Mouse (Mus musculus) embryonic facial prominence, embryonic 10.5 days (tissue): Measurements from ENCODE around the gene Ipcef1. TPM values are rescaled to one million over a fixed set of nuclear protein-coding genes. Genes with fewer than 3 reads are reported as not detected.
A peak's percentile ranks its signal among the peaks of the same experiment; 100 is the strongest.
"Not testable (repeated sequence)": the region's sequence is repeated elsewhere in the genome, so short reads cannot be mapped to it uniquely, and the experiment has no call there.

Source experiments
- DNase-seq: peaks from one replicate; pipeline ENCODE4 v3.0.0-alpha.2; 2017; ENCODE audit warnings: low spot score
- H3K27ac ChIP-seq: fragments of 300-500 bp; sonication (generic); replicated peaks from 2 replicates; pipeline ENCODE4 v1.5.1; 2016; ENCODE audit warnings: mild to moderate bottlenecking
- H3K27me3 ChIP-seq: fragments of 300-500 bp; sonication (generic); replicated peaks from 2 replicates; pipeline ENCODE4 v1.6.1; 2016; ENCODE audit warnings: low read depth, mild to moderate bottlenecking; ENCODE audit not compliant: poor library complexity, severe bottlenecking
- H3K36me3 ChIP-seq: fragments of 300-500 bp; sonication (generic); replicated peaks from 2 replicates; pipeline ENCODE4 v1.6.1; 2016; ENCODE audit warnings: mild to moderate bottlenecking, moderate library complexity
- H3K4me1 ChIP-seq: fragments of 300-500 bp; sonication (generic); 2 replicates; pipeline ENCODE4 v1.6.1; 2016
- H3K4me3 ChIP-seq: fragments of 300-500 bp; sonication (generic); 2 replicates; pipeline ENCODE4 v1.5.1; 2016; ENCODE audit warnings: mild to moderate bottlenecking, moderate library complexity
- H3K9me3 ChIP-seq: fragments of 300-500 bp; sonication (generic); 2 replicates; pipeline ENCODE4 v1.6.1; 2016; ENCODE audit warnings: mild to moderate bottlenecking
- WGBS: fragments of 180-500 bp; shearing (Covaris S2); methylation state at CpG from one replicate; pipeline ENCODE4 v1.1.7; 2016; 5-methylcytosine and 5-hydroxymethylcytosine counted together
- polyA plus RNA-seq: library from polyadenylated mRNA; unstranded; fragments of >200 nt; fragmentation: Nextera tagmentation; extraction: Ambion mirVana; gene quantifications from 2 replicates; pipeline ENCODE4 v1.2.1, GENCODE M21; 2016

Gene Ipcef1
- polyA plus RNA-seq, 1 experiment from 2014 or later = 0.10 TPM

DNA sequence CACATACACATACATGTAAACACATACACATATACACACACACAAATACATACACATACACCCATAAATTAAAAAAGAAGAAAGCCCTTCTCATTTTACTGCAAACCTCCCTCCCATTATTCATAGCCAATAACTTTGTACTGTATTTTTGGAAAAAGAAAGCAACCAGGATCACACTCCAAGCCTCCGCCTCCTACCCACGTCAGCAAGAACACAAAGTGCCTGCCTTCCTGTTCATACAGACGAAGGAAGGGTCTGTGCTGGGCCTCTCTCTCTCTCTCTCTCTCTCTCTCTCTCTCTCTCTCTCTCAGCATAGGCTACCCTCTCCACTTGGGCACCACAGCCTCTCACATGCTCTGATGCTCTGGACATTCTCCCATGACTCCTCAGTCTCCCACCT, 156.5 kb downstream of the Ipcef1 start:
- no peak overlapping the region for H3K4me3 ChIP-seq
- H3K27me3 ChIP-seq = no peaks in the 10 kb centered on the region
- 76% methylated on average over 3 of the region's 3 CpGs for WGBS
- no peak for DNase-seq
- no peaks in the 10 kb centered on the region for H3K36me3 ChIP-seq
- H3K27ac ChIP-seq = no peak overlapping the region
- no peaks in the 10 kb centered on the region for H3K9me3 ChIP-seq
- H3K4me1 ChIP-seq = no peaks in the 10 kb centered on the region

DNA sequence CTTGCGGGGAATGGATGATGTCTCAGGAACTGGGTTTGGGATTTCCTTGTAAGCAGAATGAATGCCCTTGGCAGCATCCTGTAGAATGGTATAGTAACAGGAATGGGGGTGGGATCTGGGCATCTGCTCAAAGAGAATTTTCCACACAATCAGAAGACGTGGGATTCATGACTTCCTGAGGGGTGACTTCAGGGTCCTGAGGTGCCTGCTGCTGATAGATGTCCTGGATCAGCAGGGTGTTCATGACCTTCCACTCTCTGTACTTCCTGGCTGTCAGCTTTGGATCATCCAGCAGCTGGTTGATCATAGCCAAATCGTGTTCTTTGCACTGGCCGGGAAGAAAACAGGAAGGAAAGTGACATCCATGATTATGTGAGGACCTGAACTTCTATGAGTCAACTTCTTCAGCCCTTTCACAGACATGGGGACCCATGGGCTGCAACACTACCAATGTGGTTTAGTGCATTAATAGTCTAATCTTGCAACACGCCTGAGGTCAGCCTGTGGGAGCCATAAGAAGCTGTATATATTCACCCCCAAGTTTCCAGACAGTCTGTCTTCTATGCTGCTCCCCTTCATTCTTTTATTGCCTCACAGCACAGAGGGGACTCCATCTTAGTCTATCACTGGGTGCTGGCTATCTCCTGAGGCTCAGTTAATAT, 161.8 kb downstream of the Ipcef1 start:
- 88% methylated on average over 5 of the region's 5 CpGs for WGBS
- no peak overlapping the region for H3K4me3 ChIP-seq
- no peak overlapping the region for H3K27ac ChIP-seq
- DNase-seq = no peak
- no peaks in the 10 kb centered on the region for H3K4me1 ChIP-seq
- no peaks in the 10 kb centered on the region for H3K9me3 ChIP-seq
- H3K27me3 ChIP-seq = no peaks in the 10 kb centered on the region
- no peaks in the 10 kb centered on the region for H3K36me3 ChIP-seq

DNA sequence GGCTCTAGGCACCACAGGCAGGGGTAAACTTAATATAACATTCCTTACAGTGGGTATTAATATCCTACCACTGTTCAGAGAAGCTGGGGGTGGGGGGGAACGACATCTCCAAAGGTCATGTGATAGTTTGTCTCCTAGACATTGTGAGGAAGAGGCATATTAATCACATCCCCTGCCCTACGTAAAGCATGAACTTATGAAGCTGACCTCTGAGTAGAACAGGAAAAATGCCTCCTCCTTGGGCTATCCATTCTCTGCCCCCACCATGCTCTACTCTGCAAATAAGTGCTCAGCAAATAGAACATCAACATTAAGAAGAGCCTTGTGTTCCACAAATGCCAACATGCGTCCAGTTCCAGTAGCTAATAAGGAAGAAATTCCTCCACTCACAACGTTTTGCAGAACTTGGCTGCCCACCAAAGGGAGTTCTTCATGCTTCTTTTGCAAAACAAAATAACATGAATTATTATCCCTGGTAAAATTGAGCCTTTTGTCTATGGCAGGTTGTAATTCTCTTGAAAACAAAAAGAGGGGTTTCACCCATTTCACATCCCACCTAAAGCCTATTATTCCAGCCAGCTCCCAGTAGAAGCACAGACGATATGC, 162.5 kb downstream of the Ipcef1 start:
- WGBS = 80% methylated on average over 5 of the region's 5 CpGs
- Histone ChIP-seq H3K36me3 (no peaks in the 10 kb centered on the region), H3K4me3 (no peak overlapping the region), H3K4me1 (no peaks in the 10 kb centered on the region), H3K27me3 (no peaks in the 10 kb centered on the region), H3K27ac (no peak overlapping the region), H3K9me3 (no peaks in the 10 kb centered on the region)
- no peak for DNase-seq

DNA sequence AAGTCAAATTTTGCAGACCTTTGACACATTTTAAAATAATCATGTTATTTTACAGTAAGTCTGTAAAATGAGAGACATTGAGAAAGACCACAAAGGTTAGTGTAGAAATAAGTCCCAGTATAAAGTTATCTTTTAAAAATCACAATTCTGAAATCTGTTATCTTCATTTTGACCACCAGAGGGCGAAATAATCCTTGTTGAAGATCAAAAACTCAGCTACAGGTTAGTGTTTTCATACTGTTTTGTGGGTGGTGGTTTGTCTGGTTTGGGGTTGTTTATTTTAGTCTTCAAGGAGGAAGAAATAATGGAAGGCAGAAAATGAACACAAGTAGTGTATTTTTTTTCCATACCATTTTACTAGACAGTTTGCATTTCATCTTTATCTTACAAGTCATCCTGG, 166.8 kb downstream of the Ipcef1 start:
- no peaks in the 10 kb centered on the region for H3K36me3 ChIP-seq
- 0% methylated on average over 1 of the region's 1 CpGs for WGBS
- H3K27me3 ChIP-seq = no peaks in the 10 kb centered on the region
- H3K9me3 ChIP-seq = no peaks in the 10 kb centered on the region
- H3K4me1 ChIP-seq = no peaks in the 10 kb centered on the region
- no peak overlapping the region for H3K4me3 ChIP-seq
- H3K27ac ChIP-seq = no peak overlapping the region
- DNase-seq = no peak

DNA sequence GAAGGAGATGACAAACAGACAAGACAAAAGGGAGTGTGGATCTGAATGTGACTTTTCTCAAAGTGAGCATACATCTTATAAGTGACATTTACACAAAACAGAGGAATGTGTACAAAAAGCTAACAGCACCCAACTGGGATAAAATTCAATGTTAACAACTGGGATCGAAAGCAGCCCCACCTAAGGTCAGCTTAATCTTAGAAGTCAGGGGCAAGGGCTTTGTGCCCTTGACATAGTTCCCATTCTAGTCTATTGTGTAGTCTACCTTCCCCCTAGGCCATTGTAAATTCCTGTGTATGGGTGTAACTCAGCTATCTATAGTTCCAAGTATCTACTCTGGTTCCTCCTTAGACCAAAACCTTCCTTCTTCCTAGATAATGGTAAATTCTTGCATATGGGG, 170.2 kb downstream of the Ipcef1 start:
- not testable (repeated sequence) for H3K4me3 ChIP-seq, H3K27me3 ChIP-seq, H3K27ac ChIP-seq, H3K9me3 ChIP-seq, H3K4me1 ChIP-seq, DNase-seq, H3K36me3 ChIP-seq
- WGBS = 81% methylated on average over 1 of the region's 1 CpGs

DNA sequence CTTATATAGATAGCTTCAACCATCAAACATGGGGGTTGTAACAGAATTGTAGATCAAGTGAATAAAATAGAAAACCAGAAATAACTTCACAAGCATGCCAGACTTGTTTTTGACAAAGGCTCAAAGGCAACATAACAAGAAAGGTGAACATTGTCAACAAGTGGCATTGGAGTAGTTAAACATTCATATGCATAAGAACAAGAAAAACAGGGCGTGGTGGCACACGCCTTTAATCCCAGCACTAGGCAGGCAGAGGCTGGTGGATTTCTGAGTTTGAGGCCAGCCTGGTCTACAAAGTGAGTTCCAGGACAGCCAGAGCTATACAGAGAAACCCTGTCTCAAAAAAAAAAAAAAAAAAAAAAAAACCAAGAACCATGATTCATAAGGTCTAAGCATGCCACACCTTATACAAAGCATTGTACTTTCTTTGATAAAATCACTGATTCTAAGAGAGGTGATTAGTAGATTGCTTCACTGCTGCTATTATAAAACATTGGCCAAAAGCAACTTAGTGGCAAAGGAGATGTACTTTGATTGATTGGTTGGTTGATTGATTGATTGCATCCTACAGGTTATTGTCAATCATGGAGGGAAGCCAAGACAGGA, 173.9 kb downstream of the Ipcef1 start:
- Histone ChIP-seq H3K9me3 (no peaks in the 10 kb centered on the region), H3K4me1 (no peaks in the 10 kb centered on the region), H3K4me3 (no peak overlapping the region), H3K36me3 (no peaks in the 10 kb centered on the region), H3K27ac (no peak overlapping the region), H3K27me3 (no peaks in the 10 kb centered on the region)
- WGBS = 90% methylated on average over 2 of the region's 2 CpGs
- no peak for DNase-seq

DNA sequence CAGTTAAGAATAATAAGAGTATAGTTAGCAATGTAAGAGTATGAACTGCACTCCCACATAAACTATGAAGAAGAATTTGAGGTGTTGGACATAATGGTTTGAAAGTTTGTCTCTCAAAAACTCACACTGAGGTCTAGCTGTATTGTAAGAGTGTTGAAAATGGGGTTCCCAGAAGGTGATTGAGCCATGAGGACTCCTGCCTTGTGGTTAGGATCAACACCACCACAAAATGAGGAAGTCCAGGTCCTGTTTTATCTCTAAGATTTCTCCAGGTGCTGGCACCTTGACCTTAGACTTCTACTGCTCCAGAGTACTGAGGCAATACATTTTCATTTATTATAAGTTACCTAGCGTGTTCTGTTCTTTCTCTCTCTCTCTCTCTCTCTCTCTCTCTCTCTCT, 178.4 kb downstream of the Ipcef1 start:
- no peak overlapping the region for H3K27ac ChIP-seq
- no peak for DNase-seq
- H3K4me3 ChIP-seq = no peak overlapping the region
- H3K27me3 ChIP-seq = no peaks in the 10 kb centered on the region
- peaks cover 4% of the 10 kb centered on the region; the same call in 1 of the 2 replicates for H3K9me3 ChIP-seq
- H3K4me1 ChIP-seq = no peaks in the 10 kb centered on the region
- no peaks in the 10 kb centered on the region for H3K36me3 ChIP-seq
- 76% methylated on average over 1 of the region's 1 CpGs for WGBS

DNA sequence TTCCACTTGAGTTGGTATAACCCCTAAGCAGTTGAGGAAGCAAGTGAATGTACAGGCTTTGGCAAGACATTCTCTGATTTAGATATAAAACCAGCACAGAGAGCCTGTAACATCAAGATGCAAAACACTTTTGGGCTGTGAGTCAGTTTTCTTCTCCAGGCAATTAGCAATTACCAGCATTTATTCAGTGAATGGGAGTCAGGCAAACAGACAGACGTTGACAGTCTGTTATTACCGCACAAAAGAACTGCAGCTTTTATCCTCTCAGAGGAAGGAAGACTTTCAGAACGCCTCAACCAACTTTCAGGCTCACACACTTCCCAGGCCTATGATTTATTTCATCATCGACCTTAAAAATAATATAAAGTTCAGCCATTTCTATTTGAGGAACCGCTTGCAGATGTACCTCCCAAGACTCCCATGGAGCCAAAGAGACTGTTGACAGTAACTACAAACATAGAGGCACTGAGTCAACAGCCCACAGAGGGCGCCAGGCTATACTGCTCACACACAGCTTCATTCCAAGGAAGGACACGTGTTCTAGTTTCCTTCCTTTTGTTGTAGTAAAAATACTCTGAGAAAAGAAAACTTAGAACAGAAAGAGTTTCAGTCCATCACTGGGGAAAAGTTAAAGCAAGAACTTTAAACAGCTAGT, 180.7 kb downstream of the Ipcef1 start:
- Histone ChIP-seq H3K36me3 (no peaks in the 10 kb centered on the region), H3K27ac (no peak overlapping the region), H3K27me3 (no peaks in the 10 kb centered on the region), H3K4me3 (no peak overlapping the region), H3K9me3 (peaks cover 9% of the 10 kb centered on the region; the same call in 1 of the 2 replicates), H3K4me1 (no peaks in the 10 kb centered on the region)
- no peak for DNase-seq
- WGBS = 81% methylated on average over 7 of the region's 7 CpGs

DNA sequence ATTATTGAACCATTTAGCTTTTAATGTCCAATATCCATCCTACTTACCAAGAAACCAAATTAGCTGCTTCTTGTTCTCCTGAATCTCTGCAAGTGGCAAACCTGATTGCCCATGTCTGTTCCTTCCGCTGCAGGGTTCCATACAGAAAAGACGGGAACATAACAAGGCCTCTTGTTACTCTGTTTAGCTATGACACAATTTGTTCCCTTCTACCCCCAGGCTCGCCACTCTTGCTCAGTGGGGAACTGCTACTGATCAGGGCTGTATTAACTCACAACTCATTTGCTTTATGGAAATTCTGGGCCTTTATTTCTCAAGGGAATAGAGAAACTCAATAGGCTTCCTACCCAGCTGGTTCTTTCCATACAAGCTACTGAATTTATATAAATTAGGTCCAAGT, 196.5 kb downstream of the Ipcef1 start:
- 76% methylated on average over 3 of the region's 3 CpGs for WGBS
- no peak overlapping the region for H3K27ac ChIP-seq
- no peak for DNase-seq

DNA sequence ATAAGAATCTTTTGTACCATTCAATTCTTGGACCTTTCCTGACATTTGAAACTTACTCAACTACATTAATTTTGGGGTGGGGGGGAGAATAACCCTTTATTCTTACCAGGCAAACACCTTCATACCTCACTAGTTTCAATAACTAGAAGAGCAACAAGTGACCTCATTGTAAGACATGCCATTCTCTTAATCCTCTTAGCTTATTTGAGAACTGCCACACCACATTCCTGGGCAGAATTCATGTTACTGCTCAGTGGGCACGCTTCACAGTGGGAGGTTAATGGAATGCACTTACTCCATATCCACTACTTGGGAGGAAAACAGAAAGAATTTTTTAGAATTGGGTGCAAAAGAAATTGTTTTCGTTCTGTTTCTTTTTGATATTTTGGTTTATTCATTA, 203.4 kb downstream of the Ipcef1 start:
- H3K27me3 ChIP-seq = no peaks in the 10 kb centered on the region
- H3K9me3 ChIP-seq = no peaks in the 10 kb centered on the region
- no peaks in the 10 kb centered on the region for H3K36me3 ChIP-seq
- no peak overlapping the region for H3K4me3 ChIP-seq
- H3K27ac ChIP-seq = no peak overlapping the region
- no peak for DNase-seq
- 73% methylated on average over 2 of the region's 2 CpGs for WGBS
- H3K4me1 ChIP-seq = no peaks in the 10 kb centered on the region

More for the DNA sequence above, 196.5 kb downstream of the Ipcef1 start:
- Histone ChIP-seq H3K36me3 (no peaks in the 10 kb centered on the region), H3K4me1 (no peaks in the 10 kb centered on the region), H3K27me3 (no peaks in the 10 kb centered on the region), H3K9me3 (no peaks in the 10 kb centered on the region), H3K4me3 (no peak overlapping the region)

DNA sequence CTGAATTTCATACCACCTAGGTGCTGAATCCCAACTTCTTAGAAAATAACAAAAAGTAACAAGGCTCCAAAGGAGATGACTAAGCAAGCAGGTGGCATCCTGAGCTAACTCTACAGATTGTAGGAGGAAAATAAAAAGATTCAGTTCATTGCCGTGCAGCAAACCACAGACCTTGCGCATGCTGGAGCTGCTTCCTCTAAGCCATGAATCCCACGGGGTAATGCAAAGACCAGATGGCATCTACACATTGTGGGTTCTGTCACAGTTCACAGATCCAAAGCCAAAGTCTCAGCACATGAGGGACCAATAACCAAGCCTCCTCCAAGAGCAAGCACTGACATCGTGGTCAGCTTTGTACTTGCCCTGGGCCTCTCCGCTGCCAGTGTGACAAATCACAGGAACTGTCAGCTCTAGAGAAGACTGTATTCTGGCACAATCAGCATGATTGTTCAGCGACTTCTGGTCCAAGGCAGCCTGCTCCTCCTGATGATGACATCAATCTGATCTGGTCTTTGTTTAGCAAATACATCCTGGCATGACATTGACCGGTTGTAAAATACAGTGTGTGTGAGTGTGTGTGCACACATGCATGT, 204.0 kb downstream of the Ipcef1 start:
- DNase-seq = peak; percentile 27
- Histone ChIP-seq H3K9me3 (no peaks in the 10 kb centered on the region), H3K27ac (no peak overlapping the region), H3K4me3 (no peak overlapping the region), H3K4me1 (no peaks in the 10 kb centered on the region), H3K27me3 (no peaks in the 10 kb centered on the region), H3K36me3 (no peaks in the 10 kb centered on the region)
- WGBS = 66% methylated on average over 7 of the region's 7 CpGs

DNA sequence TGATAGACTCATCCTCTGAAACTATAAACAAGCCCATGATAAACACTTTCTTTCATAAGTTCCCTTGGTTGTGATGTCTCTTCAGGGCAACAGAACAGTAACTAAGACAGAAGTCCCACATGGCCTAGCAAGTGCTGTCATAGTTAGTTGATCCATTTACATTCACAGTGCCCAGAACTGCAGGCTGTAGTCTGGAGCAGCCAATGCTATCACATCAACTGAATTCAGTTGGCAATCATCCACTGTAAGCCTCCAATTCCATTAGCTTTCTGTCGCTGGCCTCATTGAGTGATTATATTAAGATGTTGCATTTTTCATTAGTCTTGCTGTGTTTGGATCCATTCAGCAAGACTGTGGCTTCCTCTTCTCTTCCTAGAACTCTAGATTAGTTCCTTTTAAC, 206.0 kb downstream of the Ipcef1 start:
- H3K27ac ChIP-seq = no peak overlapping the region
- no peaks in the 10 kb centered on the region for H3K4me1 ChIP-seq
- 84% methylated on average over 1 of the region's 1 CpGs for WGBS
- no peak overlapping the region for H3K4me3 ChIP-seq
- no peaks in the 10 kb centered on the region for H3K27me3 ChIP-seq
- no peaks in the 10 kb centered on the region for H3K9me3 ChIP-seq
- H3K36me3 ChIP-seq = no peaks in the 10 kb centered on the region
- DNase-seq = no peak
